Mouse (Mus musculus) layer of hippocampus, adult 11-12 months (tissue): Measurements from ENCODE around the gene Mogs.

ENCODE experiments used
- DNase-seq: peaks from one replicate; pipeline ENCODE4 v3.0.0; 2022; ENCODE audit warnings: low spot score

Mogs gene

GRCm38 (mm10) chr6:83095968-83096367 is 19.3 kb upstream of the Mogs start:
- DNase-seq, result no peak

GRCm38 (mm10) chr6:83098411-83098810 is 16.9 kb upstream of the Mogs start:
- DNase-seq, result no peak

GRCm38 (mm10) chr6:83101316-83101687 is 14.0 kb upstream of the Mogs start, which contains the start of the genes Ccdc142 and Gm42688:
Gene Ccdc142, plus strand, starts transcription at chr6:83101601.
Gene Gm42688, plus strand, starts transcription at chr6:83101617.
- peak; percentile 94 for DNase-seq

GRCm38 (mm10) chr6:83101688-83102556 is 13.4 kb upstream of the Mogs start:
- no peak for DNase-seq

- no peak for DNase-seq
These were observed 12.1 kb upstream of the Mogs start for GRCm38 (mm10) chr6:83103130-83103650.

GRCm38 (mm10) chr6:83104158-83104557 is 11.1 kb upstream of the Mogs start:
- peak; percentile 52 for DNase-seq

GRCm38 (mm10) chr6:83107566-83108400 is 7.5 kb upstream of the Mogs start:
- peak; percentile 81 for DNase-seq

GRCm38 (mm10) chr6:83108762-83109668 is 6.3 kb upstream of the Mogs start, which contains the start of gene Mrpl53:
Gene Mrpl53, plus strand, starts transcription at chr6:83109040.
- peak; percentile 79 for DNase-seq

- DNase-seq, result no peak
These were observed 3.7 kb upstream of the Mogs start for GRCm38 (mm10) chr6:83111510-83112136.

GRCm38 (mm10) chr6:83115682-83116372 is 531 bp downstream of the Mogs start:
- peak; percentile 33 for DNase-seq

GRCm38 (mm10) chr6:83116373-83117164 is 1.3 kb downstream of the Mogs start:
- DNase-seq, result no peak

- DNase-seq, result no peak
These were observed 1.8 kb downstream of the Mogs start for GRCm38 (mm10) chr6:83117165-83117438.

GRCm38 (mm10) chr6:83117616-83118015 is 2.3 kb downstream of the Mogs start:
- DNase-seq, result no peak

GRCm38 (mm10) chr6:83118369-83118768 is 3.1 kb downstream of the Mogs start:
- DNase-seq, result no peak

- DNase-seq, result no peak
These were observed 3.8 kb downstream of the Mogs start for GRCm38 (mm10) chr6:83118825-83119733.

- DNase-seq, result peak; percentile 43
These were observed 4.4 kb downstream of the Mogs start for GRCm38 (mm10) chr6:83119734-83120051.

- DNase-seq, result peak; percentile 98
These were observed 5.9 kb downstream of the Mogs start, which contains the start of gene Wbp1 for GRCm38 (mm10) chr6:83120930-83121862. Gene Wbp1, minus strand, starts transcription at chr6:83121559.
